Mouse (Mus musculus) spleen, embryonic (tissue): Measurements from ENCODE around the gene Pltp.
"Not testable (repeated sequence)": the region's sequence is repeated elsewhere in the genome, so short reads cannot be mapped to it uniquely, and the experiment has no call there.

Source experiments
- CTCF ChIA-PET: fragments of 350-600 bp; sonication (Branson Sonifier 250); formaldehyde crosslinking; loops from one replicate; lab custom pipeline; 2022; lab: Charles Lee

Pltp gene

DNA sequence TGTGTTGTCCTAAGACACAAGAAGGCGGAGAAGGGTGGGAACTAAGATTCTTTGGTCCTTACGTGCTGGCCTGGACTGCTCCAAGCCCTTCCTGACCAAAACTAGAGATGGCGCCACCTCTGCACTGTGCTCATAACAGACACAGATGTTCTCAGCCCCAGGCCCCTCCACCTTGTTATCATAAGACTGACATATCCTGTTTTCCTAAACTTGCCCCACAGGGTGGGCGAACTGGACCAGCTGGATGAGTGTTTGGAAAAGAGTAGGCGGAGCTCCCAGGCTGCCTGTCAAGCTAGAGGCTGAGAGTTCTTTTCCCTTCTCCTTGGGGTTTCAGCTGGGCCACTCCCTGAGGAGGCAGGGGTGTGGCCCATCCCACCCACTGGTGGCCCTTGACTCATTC is 39.8 kb downstream of the Pltp start:
- CTCF ChIA-PET, result no interaction called here

DNA sequence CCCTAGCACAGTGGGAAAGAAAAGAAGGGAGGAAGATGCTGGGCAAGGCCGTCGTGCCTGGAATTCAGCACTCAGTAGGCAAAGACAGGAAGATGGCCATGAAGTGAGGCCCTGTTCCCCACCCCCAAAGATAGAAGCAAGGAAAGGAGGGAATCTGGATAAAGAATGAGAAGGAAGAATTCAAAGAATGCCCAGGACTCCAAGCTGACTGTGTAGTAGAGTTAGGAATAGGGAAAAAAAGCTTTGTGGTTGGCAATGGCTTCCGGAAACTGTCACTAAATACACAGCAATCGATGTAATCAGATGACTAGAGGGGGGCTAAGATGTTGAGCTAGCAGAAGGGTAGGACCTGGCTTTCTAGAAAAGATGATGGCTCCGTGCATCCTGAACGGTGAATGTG is 40.3 kb downstream of the Pltp start:
- CTCF ChIA-PET, result no interaction called here

GRCm38 (mm10) chr2:164815821-164816220 is 41.7 kb downstream of the Pltp start:
- CTCF ChIA-PET, result no interaction called here

GRCm38 (mm10) chr2:164815348-164815747 is 42.2 kb downstream of the Pltp start:
- CTCF ChIA-PET, result no interaction called here

DNA sequence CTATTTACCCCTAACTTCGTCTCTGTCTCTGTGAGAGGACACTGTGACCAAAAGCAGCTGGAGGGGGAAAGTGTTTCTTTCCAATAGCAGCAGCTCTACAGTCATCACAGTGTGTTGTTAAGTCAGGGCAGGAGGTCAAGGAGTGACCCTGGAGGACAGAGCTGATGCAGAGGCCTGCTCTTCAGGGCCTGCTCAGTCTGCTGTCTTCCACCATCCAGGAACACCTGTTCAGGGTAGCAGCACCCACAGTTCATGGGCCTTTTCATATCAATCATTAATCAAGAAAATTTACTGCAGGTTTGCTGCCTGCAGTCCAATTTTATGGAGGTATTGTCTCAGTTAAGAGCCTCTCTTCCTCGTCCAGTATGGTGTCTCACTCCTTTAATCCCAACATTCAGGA is 44.0 kb downstream of the Pltp start:
- CTCF ChIA-PET, result no interaction called here

DNA sequence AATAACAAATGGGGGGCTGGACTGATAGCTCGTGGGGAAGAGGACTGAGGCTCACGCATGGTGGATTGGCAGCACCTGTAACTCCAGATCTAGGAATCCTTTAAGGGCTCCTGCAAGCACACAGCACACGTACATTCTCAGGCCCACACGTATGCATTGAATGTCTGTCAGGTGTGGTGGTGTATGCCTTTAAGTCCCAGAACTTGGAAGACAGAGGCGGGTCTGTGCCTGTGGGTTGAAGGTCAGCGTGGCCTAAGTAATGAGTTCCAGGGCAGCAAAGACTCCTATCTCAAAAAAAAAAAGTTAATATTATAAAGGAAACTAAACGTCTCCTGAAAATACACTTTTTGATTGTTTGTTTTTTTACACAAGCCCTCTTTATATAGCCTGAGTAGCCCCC is 50.9 kb downstream of the Pltp start:
- CTCF ChIA-PET, result no interaction called here

DNA sequence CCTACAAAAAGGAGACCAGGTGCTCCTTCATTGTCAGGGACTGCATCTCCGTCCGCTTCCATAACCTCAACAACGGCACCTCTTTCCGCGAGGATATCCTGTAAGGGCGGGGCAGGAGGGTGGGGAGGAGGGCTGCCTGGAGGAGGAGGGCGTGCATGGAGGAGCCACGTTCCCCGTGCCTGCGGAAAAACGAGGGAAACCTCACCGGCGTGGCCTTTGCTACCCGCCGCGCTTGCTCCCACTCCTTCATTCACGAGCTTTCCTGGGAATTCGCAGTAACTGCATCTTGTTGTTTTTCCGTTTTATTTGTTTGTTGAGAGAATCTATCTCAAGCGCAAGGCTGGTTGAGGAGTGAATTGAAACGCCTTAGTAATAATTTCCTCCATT is 52.2 kb downstream of the Pltp start:
- CTCF ChIA-PET, result interaction anchor here (0.7 to 1.8 kb wide), 3 partner anchors 11 to 28 kb away, joined by 3 to 4 read pairs (median 3); partner anchors contain the start of genes Ctsa and Neurl2

DNA sequence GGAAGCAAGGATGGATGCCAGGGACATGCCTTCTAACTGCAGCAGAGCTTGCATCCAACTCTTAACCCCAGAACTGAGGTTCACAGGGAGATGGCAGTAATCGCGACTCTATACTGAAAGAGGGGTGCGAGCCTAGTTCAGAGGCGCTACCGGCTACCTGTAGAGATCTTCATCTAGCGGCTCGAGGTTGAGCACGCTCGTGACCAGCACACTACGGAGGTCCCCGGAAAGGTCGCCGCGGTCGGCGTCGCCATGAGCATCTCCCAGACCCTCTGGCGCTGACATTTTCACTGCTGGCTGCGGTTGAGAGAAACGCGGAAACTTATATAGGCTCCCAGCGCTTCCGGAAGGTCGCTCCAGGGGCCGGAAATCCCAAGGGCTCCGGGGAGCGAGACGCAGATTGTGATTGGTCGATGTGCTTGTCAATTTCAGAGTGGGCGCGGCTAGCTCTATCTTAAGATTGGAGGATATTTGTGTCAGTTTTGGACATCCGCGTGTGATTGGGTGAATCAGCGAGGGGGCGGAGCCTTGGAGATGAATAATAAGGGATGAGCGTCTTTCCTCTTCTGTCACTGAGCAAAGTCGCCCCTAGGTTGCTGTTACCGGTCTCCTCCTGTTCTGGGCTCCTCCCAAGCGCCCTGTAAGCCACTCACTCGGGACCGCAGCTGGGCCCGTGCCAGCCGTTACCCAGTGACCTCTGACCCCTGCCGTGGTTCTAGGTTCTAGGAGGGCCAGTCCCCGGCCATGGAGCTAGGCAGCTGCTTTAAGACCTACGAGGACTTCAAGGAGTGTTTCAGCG is 52.8 kb downstream of the Pltp start, which contains the start of the genes Acot8 and Zswim3:
Gene Acot8, minus strand, starts transcription at position 350 of the 799 bp plus-strand sequence.
Gene Zswim3, plus strand, starts transcription at position 566 of the 799 bp plus-strand sequence.
- CTCF ChIA-PET, result interaction anchor here (0.7 to 1.8 kb wide), 4 partner anchors 10 to 28 kb away, joined by 3 to 4 read pairs (median 3); partner anchors contain the start of genes Ctsa and Neurl2

DNA sequence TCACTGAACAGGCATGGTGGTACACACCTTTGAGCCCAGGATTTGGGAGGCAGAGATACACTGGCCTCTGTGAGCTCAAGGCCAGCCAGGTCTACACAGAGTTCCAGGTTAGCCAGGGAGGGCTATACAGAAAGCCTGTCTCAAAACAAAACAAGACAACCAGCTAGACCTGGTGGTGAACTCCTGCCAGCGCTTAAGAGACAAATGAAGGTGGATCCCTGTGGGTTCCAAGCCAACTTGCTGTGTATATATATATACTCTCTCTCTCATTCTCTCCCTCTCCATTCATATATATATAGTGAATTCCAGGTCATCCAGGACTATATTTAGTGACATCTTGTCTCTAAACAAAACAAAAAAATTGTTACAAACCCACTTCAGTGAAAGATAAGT is 53.6 kb downstream of the Pltp start:
- CTCF ChIA-PET, result interaction anchor here (0.7 to 1.8 kb wide), 3 partner anchors 9 to 42 kb away, joined by 3 to 15 read pairs (median 3); no protein-coding TSS in a partner anchor

- CTCF ChIA-PET, result interaction anchor here (0.6 to 1.8 kb wide), 4 partner anchors 9 to 1917 kb away, joined by 3 to 15 read pairs (median 3); no protein-coding TSS in a partner anchor
These were observed 54.1 kb downstream of the Pltp start for GRCm38 (mm10) chr2:164803201-164803920.

DNA sequence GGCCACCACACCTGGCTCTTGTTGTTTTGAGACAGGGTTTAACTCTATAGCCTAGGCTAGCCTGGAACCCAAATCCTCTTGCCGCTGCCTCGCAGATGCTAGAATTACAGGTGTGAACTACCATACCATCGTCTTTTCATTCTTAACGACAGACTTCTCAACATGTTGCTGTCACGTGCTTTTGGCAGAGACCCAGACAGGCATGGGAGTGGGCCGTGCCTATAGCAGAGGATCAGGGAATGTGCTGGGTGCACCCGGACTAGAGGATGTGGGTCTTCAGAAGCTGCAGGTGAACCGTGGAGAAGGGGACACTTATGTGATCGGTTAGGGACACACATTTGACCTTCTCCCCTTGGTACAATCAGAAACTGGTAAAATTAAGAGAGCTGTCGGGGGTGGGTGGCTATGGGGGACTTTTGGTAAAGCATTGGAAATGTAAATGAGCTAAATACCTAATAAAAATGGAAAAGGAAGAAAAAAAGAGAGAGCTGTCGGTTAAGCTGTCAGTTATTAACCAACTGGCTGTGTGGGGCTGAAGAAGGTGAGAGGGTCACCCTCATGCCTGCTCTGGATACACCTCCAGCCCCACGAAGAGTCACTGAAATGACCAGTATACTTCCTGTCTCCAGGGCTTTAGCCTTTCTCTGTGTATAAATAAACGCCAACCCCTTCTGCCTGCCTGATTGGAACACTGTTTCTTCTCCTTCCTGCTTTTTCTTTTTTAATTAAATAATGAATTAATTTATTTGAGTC is 57.1 kb downstream of the Pltp start:
- CTCF ChIA-PET, result no interaction called here

GRCm38 (mm10) chr2:164798554-164798953 is 59.0 kb downstream of the Pltp start:
- CTCF ChIA-PET, result not testable (repeated sequence)

DNA sequence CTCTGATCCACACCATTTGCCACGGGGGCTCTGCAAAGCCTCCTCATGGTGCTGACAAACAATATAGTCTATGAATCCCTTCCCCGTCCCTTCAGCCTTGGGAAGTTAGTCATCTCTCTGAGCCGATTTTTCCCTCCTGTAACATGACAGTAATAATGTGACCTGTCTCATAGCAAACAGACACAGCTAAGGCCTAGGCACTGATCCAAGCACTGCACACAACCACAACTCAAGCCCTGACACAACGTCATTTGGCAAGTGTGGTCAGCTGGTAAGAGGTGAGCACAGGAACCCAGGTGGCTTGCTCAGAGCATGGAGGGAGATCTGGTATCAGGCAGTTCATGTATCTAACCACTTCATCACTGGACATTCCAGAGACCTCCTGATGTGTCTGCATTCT is 61.6 kb downstream of the Pltp start:
- CTCF ChIA-PET, result no interaction called here

DNA sequence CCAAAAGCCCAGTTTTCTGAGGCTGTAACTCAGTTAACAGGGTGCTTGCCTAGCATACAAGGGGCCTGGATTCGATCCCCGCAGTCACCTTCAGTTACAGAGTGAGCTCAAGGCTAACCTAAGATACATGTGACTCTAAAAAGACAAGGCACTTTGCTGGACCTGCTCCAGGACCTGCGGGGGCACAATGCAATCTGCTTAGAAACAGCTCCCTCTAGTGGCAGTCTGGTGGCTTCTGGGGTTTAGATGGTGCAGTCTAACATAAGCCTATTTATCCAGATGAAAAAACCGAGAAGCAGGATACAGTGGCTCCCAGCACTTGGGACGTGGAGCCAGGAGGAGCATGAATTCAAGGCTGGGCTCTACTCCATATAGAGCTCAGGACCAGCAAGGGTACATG is 63.2 kb downstream of the Pltp start:
- CTCF ChIA-PET, result interaction anchor here (0.6 to 1.6 kb wide), 9 partner anchors 9 to 351 kb away, joined by 3 to 8 read pairs (median 3); partner anchors contain the start of genes Acot8, Sdc4, Snx21 and Zswim3

- CTCF ChIA-PET, result interaction anchor here (0.6 to 1.6 kb wide), 7 partner anchors 8 to 350 kb away, joined by 3 to 8 read pairs (median 3); partner anchors contain the start of genes Acot8, Sdc4, Snx21 and Zswim3
These were observed 63.7 kb downstream of the Pltp start for GRCm38 (mm10) chr2:164793772-164794171.

DNA sequence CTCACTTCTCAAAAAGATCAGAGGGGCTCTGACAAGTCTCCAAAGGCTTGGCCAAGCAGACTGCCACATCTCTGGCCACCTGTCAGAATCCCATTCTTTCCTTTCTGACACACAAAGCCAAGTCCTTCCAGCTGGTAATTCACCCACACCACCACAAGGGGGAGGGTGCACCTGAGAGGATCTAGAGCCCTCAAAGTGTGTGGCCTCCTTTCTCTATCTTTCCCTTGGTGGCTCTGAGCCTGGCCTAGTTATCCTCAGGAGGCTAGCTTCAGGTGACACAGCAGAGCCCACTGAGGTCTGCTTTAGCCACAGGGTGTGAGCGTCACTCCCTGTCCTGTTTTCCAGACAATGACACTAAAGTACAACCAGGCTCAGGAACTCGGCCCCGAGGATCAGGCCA is 64.3 kb downstream of the Pltp start:
- CTCF ChIA-PET, result interaction anchor here (0.6 to 1.6 kb wide), 4 partner anchors 8 to 42 kb away, joined by 3 to 4 read pairs (median 4); partner anchors contain the start of genes Acot8, Snx21 and Zswim3

GRCm38 (mm10) chr2:164792400-164793190 is 64.9 kb downstream of the Pltp start:
- CTCF ChIA-PET, result interaction anchor here (1.6 kb wide), 1 partner anchor 11 kb away, joined by 3 read pairs; no protein-coding TSS in a partner anchor

- CTCF ChIA-PET, result no interaction called here
These were observed 65.7 kb downstream of the Pltp start for GRCm38 (mm10) chr2:164791841-164792261.

GRCm38 (mm10) chr2:164790451-164790850 is 67.1 kb downstream of the Pltp start:
- CTCF ChIA-PET, result interaction anchor here (0.7 kb wide), 1 partner anchor 9 kb away, joined by 6 read pairs; no protein-coding TSS in a partner anchor
